Mouse (Mus musculus): Measurements from ENCODE around the gene Vmn1r233. TPM values are rescaled to one million over a fixed set of nuclear protein-coding genes. Genes with fewer than 3 reads are reported as not detected.

Gene Vmn1r233
- polyA plus RNA-seq (2012; ENCODE audit: insufficient read depth, insufficient read length, missing spikeins), result not detected in 2 replicates

DNA sequence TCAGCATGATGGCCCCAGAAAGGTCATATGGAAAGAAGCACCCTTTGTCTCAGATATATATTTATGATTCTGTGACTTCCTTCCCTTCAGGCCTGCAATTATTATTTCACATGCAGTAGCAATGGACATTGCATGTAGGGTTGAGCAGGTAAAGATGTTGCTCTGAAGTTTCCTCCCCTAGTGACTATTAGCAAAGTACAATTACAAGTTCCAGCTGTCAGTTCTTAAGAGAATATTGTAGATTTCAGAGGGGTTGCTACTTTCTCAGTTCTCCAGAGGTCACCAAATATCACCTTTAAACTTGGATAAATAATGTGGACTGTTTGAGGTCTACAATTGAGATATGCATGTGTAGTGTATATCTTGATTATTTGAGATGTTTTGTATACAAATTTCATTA, at the start of gene Vmn1r233:
Gene Vmn1r233 (minus strand): TSS at position 101 of the 400 bp plus-strand sequence.
- Histone ChIP-seq H3K4me1 (ENCODE audit: control insufficient read depth, insufficient read depth, low read length) (no peaks in the 10 kb centered on the region), H3K4me3 (ENCODE audit: insufficient read depth, low read length) (no peak within 1 kb of the TSS), H3K27ac (ENCODE audit: insufficient read depth, low read depth, low read length) (no peak within 1 kb of the TSS)
- TF ChIP-seq CTCF (IDR thresholded peaks at IDR 0.05; ENCODE audit: low read depth, low read length), result no peak
- no peak for TF ChIP-seq POLR2A (IDR thresholded peaks at IDR 0.05; ENCODE audit: borderline replicate concordance, low read depth, low read length)

DNA sequence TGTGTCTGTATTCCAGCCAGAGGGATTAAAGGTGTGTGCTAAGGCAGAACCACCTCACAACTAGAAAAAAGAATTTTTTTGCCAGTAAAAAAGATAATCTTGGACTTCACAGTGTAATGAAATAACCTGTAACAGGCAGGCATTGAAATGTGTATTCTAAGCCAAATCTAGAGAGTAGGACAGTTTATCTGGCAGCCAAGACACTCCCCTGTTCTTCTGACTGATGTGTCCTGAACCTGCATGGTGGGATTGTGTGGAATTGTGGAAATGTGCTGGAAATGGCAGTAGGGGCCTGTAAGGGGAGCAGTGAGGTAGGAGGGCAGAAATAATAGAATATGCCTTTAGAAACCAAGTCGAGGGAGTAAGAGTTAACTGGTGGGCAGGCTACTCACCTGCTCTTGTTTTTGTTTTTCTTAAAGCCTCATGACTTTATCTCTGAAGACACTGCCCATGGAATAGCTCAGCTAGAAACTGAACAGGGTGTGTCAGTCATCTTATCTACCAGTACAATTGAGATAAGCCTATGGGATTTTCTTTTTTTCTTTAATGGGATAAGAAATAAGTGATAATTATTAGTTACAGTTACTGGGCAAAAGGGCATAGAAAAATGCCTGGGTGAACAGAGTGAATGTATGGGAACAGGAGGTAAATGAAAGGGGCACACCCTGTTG, 22.3 kb upstream of the Vmn1r233 start:
- no peak for TF ChIP-seq POLR2A (IDR thresholded peaks at IDR 0.05; ENCODE audit: borderline replicate concordance, low read depth, low read length)
- no peak overlapping the region for H3K4me3 ChIP-seq (ENCODE audit: insufficient read depth, low read length)
- no peaks in the 10 kb centered on the region for H3K4me1 ChIP-seq (ENCODE audit: control insufficient read depth, insufficient read depth, low read length)
- H3K27ac ChIP-seq (ENCODE audit: insufficient read depth, low read depth, low read length), result no peak overlapping the region

DNA sequence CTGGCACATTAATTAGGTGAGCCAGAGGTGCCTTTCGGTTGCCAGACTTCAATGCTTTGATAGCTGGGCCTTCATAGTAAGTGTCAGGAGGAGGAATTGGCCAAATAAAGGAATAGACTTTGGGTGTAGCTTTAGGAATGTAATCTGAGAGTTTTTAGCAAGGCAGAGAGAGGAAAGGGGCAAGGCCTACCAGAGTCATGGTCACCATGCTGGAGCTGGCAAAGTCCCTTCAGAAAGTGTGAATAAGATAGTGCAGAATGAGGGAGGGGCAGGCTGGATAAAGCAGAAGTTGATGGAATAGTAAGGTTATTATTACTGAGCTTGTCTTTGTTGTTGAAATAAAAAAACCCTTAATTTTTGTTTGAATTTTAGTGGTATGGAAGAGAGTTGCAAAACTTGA, 13.5 kb upstream of the Vmn1r233 start:
- Histone ChIP-seq H3K4me1 (ENCODE audit: control insufficient read depth, insufficient read depth, low read length) (peaks cover 11% of the 10 kb centered on the region), H3K4me3 (ENCODE audit: insufficient read depth, low read length) (peak overlapping the region; percentile 95), H3K27ac (ENCODE audit: insufficient read depth, low read depth, low read length) (peak overlapping the region; percentile 86)
- TF ChIP-seq POLR2A (IDR thresholded peaks at IDR 0.05; ENCODE audit: borderline replicate concordance, low read depth, low read length) (no peak), CTCF (IDR thresholded peaks at IDR 0.05; ENCODE audit: low read depth, low read length) (no peak)

DNA sequence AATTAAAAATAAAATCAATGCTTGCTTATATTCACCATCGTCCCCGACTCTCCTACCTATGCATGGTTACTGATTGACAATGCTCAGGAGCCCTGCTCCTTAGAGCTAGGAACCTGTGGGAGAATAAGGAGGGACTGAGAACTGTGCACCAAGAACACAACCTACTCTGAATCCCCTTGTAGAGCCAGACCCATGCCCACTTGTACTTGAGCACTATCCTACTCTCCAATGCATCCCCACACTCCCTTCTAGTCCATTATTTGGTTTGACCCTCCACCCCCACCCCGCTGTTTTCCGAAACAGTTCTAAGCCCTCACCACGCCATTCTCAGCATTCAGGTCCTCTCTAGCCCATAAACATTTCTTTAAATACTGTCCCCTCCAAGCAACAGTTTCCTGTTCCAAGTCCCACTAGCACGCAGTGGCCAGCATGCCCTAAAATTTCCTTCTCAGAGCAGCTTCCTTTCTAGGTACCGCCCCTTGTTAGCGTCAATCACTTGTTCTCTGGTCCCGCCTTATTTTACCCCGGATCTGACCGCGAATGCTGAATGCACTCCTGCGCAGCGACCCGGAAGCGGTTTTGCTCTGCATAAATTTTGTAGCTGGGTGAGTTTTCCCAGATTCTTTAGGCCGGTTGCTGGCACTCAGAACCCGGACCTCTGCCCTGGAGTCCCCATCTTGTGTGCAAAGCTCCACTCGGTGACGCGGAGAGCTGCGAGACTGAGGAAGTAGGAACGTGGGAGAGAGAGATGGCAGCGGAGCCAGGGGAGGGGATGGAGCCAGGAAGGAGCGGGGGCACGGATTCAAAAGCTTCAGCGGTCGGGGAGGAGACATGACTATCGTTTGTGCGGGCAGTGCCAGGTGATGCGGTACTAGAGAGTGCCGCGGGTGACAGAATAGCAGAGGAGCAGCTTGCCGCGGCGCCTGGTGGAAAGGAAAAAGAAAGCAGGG, 12.4 kb upstream of the Vmn1r233 start, which contains the start of gene Zfp160:
Gene Zfp160 (plus strand): TSS at position 522 of the 950 bp plus-strand sequence.
- peak within 1 kb of the TSS; percentile 86 for H3K27ac ChIP-seq (ENCODE audit: insufficient read depth, low read depth, low read length)
- no peak for TF ChIP-seq CTCF (IDR thresholded peaks at IDR 0.05; ENCODE audit: low read depth, low read length)
- TF ChIP-seq POLR2A (IDR thresholded peaks at IDR 0.05; ENCODE audit: borderline replicate concordance, low read depth, low read length), result no peak
- peaks cover 11% of the 10 kb centered on the region for H3K4me1 ChIP-seq (ENCODE audit: control insufficient read depth, insufficient read depth, low read length)
- H3K4me3 ChIP-seq (ENCODE audit: insufficient read depth, low read length), result peak within 1 kb of the TSS; percentile 95

DNA sequence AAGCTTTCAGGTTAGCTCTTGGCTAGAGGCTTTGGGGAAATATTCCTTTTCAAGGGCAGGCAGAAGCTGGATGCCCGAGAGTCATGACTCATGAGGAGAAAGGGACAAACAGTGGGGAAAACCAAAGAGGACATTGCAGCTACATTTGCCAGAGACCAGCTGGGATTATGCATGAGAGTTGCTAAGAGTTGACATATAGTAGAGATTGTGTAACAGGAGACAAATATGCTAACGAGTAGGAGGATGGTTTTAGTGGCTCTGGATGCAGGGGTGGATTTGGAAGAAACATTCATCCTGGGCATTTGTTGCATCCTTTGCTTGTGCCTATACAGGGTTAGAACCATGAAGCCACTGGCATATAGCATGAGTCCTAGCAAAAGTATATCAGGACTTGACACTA, 2.5 kb downstream of the Vmn1r233 start:
- Histone ChIP-seq H3K27ac (ENCODE audit: insufficient read depth, low read depth, low read length) (no peak overlapping the region), H3K4me3 (ENCODE audit: insufficient read depth, low read length) (no peak overlapping the region), H3K4me1 (ENCODE audit: control insufficient read depth, insufficient read depth, low read length) (no peaks in the 10 kb centered on the region)
- TF ChIP-seq POLR2A (IDR thresholded peaks at IDR 0.05; ENCODE audit: borderline replicate concordance, low read depth, low read length) (no peak), CTCF (IDR thresholded peaks at IDR 0.05; ENCODE audit: low read depth, low read length) (no peak)

GRCm38 (mm10) chr17:20966681-20967080, 29.6 kb downstream of the Vmn1r233 start:
- no peak for TF ChIP-seq CTCF (IDR thresholded peaks at IDR 0.05; ENCODE audit: low read depth, low read length)
- no peak for TF ChIP-seq POLR2A (IDR thresholded peaks at IDR 0.05; ENCODE audit: borderline replicate concordance, low read depth, low read length)
- H3K4me1 ChIP-seq (ENCODE audit: control insufficient read depth, insufficient read depth, low read length), result no peaks in the 10 kb centered on the region
- H3K4me3 ChIP-seq (ENCODE audit: insufficient read depth, low read length), result no peak overlapping the region
- H3K27ac ChIP-seq (ENCODE audit: insufficient read depth, low read depth, low read length), result no peak overlapping the region

GRCm38 (mm10) chr17:20965421-20965820, 30.8 kb downstream of the Vmn1r233 start:
- no peak overlapping the region for H3K4me3 ChIP-seq (ENCODE audit: insufficient read depth, low read length)
- H3K4me1 ChIP-seq (ENCODE audit: control insufficient read depth, insufficient read depth, low read length), result no peaks in the 10 kb centered on the region
- TF ChIP-seq CTCF (IDR thresholded peaks at IDR 0.05; ENCODE audit: low read depth, low read length), result no peak
- no peak for TF ChIP-seq POLR2A (IDR thresholded peaks at IDR 0.05; ENCODE audit: borderline replicate concordance, low read depth, low read length)
- no peak overlapping the region for H3K27ac ChIP-seq (ENCODE audit: insufficient read depth, low read depth, low read length)

GRCm38 (mm10) chr17:20960386-20960785, 35.9 kb downstream of the Vmn1r233 start:
- Histone ChIP-seq H3K4me3 (ENCODE audit: insufficient read depth, low read length) (no peak overlapping the region), H3K27ac (ENCODE audit: insufficient read depth, low read depth, low read length) (no peak overlapping the region), H3K4me1 (ENCODE audit: control insufficient read depth, insufficient read depth, low read length) (no peaks in the 10 kb centered on the region)
- no peak for TF ChIP-seq POLR2A (IDR thresholded peaks at IDR 0.05; ENCODE audit: borderline replicate concordance, low read depth, low read length)
- TF ChIP-seq CTCF (IDR thresholded peaks at IDR 0.05; ENCODE audit: low read depth, low read length), result no peak

DNA sequence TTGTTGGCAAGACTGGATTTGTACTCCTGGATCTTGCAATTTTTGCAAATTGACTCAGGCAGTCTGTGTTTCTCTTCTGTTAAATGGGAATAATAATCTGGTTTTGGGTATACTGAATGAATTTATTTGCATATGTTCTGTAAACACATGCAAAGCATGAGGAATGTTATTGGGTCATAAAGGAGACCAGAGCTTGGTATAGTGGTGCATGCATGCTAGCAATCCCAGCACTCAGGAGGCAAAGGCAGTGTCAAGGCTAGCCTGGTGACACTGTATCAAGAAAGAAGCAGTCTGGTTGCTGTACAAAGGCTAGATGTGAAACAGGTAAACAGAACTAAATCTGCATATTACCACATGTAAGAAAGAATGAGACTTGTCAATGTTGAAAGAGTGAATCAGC, 49.6 kb downstream of the Vmn1r233 start:
- H3K4me3 ChIP-seq (ENCODE audit: insufficient read depth, low read length), result peak overlapping the region; percentile 85

More for the DNA sequence above, 49.6 kb downstream of the Vmn1r233 start:
- no peak for TF ChIP-seq CTCF (IDR thresholded peaks at IDR 0.05; ENCODE audit: low read depth, low read length)
- TF ChIP-seq POLR2A (IDR thresholded peaks at IDR 0.05; ENCODE audit: borderline replicate concordance, low read depth, low read length), result no peak
- H3K4me1 ChIP-seq (ENCODE audit: control insufficient read depth, insufficient read depth, low read length), result peaks cover 42% of the 10 kb centered on the region
- no peak overlapping the region for H3K27ac ChIP-seq (ENCODE audit: insufficient read depth, low read depth, low read length)
